Mouse (Mus musculus) left cerebral cortex, postnatal 14 days (tissue): ENCODE measurements around the gene Otud7b. TPM values are rescaled to one million over a fixed set of nuclear protein-coding genes. Genes with fewer than 3 reads are reported as not detected.
"Not testable (repeated sequence)": the region's sequence is repeated elsewhere in the genome, so short reads cannot be mapped to it uniquely, and the experiment has no call there.

Experiments
- DNase-seq, 2 experiments: peaks; one replicate each; pipeline ENCODE4 v3.0.0; 2021 to 2022; ENCODE audit warnings: low spot score in 2 of 2, mixed read lengths in 1 of 2
- intact Hi-C: fragments of 180-260 bp; cut with DNase I; formaldehyde crosslinking; loops from one replicate; pipeline ENCODE4 v1.15.1; 2025
- total RNA-seq, 2 experiments: library from RNA; stranded (reverse); gene quantifications; 2 replicates each; pipeline ENCODE4 v1.2.3; 2021

Otud7b gene
- total RNA-seq, 2 experiments from 2014 or later = 18.2 to 22.3 TPM

GRCm38 (mm10) chr3:96198601-96199251 lies 94.4 kb downstream of the Otud7b start:
- intact Hi-C loops, DNase-seq: not testable (repeated sequence)

GRCm38 (mm10) chr3:96199731-96200130 lies 95.4 kb downstream of the Otud7b start:
- no peak for DNase-seq
- intact Hi-C loops = no loop called here

- intact Hi-C loops = no loop called here
- DNase-seq = no peak
These were observed 103.5 kb downstream of the Otud7b start for GRCm38 (mm10) chr3:96207819-96208218.

- DNase-seq = no peak
- intact Hi-C loops = no loop called here
These were observed 104.9 kb downstream of the Otud7b start for GRCm38 (mm10) chr3:96209242-96209641.

Other genes starting within 250 kb of the Otud7b start
- 10 to 100 TPM; 26.3 to 33.9 TPM for gene Prpf3, start 248.6 kb upstream of the Otud7b start, total RNA-seq
- 100 to 1,000 TPM; 152 to 157 TPM for gene Mrps21, start 233.0 kb upstream of the Otud7b start, total RNA-seq
- gene Ciart, start 222.3 kb upstream of the Otud7b start, total RNA-seq = 10 to 100 TPM; 17.0 to 20.9 TPM
- gene BC028528, start 212.5 kb upstream of the Otud7b start, total RNA-seq = 10 to 100 TPM; 10.4 to 12.7 TPM
- gene Aph1a, start 210.6 kb upstream of the Otud7b start, total RNA-seq = 10 to 100 TPM; 72.2 to 79.0 TPM
- gene Car14, start 199.8 kb upstream of the Otud7b start, total RNA-seq = 1 to 10 TPM; 5.3 to 5.5 TPM
- 100 to 1,000 TPM in 1 of 2 experiments, 10 to 100 TPM in 1; 95.6 to 107 TPM for gene Anp32e, start 175.3 kb upstream of the Otud7b start, total RNA-seq
- gene Plekho1, start 108.5 kb upstream of the Otud7b start, total RNA-seq = 10 to 100 TPM; 67.5 to 69.7 TPM
- gene Vps45, start 46.1 kb upstream of the Otud7b start, total RNA-seq = 10 to 100 TPM; 34.3 to 37.3 TPM
- 1 to 10 TPM; 4.5 to 6.0 TPM for gene Mtmr11, start 57.5 kb downstream of the Otud7b start, total RNA-seq
- 10 to 100 TPM; 43.4 to 46.8 TPM for gene Sf3b4, start 67.8 kb downstream of the Otud7b start, total RNA-seq
- 100 to 1,000 TPM; 448 to 477 TPM for gene Sv2a, start 76.6 kb downstream of the Otud7b start, total RNA-seq
- 10 to 100 TPM; 16.8 to 17.6 TPM for gene Bola1, start 115.2 kb downstream of the Otud7b start, total RNA-seq
- 10 to 100 TPM in 1 of 2 experiments, 1 to 10 TPM in 1; 7.4 to 11.7 TPM for gene Hist2h2ab, start 115.3 kb downstream of the Otud7b start, total RNA-seq
- gene Hist2h2ac, start 116.4 kb downstream of the Otud7b start, total RNA-seq = 10 to 100 TPM; 20.6 to 28.7 TPM
- 1 to 10 TPM; 2.3 to 3.8 TPM for gene Hist2h2be, start 116.6 kb downstream of the Otud7b start, total RNA-seq
- gene Hist2h3c2, start 134.6 kb downstream of the Otud7b start, total RNA-seq = 1 to 10 TPM; 8.4 to 9.7 TPM
- gene Hist2h2aa2, start 135.7 kb downstream of the Otud7b start, total RNA-seq = 100 to 1,000 TPM; 205 to 244 TPM
- gene Hist2h2aa1, start 141.0 kb downstream of the Otud7b start, total RNA-seq = 10 to 100 TPM in 1 of 2 experiments, 1 to 10 TPM in 1; 5.8 to 10.8 TPM
- not detected for gene Hist2h3c1, start 142.2 kb downstream of the Otud7b start, total RNA-seq
- gene Hist2h4, start 158.8 kb downstream of the Otud7b start, total RNA-seq = 10 to 100 TPM; 26.2 to 28.6 TPM
- 10 to 100 TPM; 56.6 to 91.2 TPM for gene Hist2h3b, start 164.1 kb downstream of the Otud7b start, total RNA-seq
- 100 to 1,000 TPM; 127 to 148 TPM for gene Hist2h2bb, start 165.2 kb downstream of the Otud7b start, total RNA-seq
- gene Fcgr1, start 189.4 kb downstream of the Otud7b start, total RNA-seq = 1 to 10 TPM; 2.1 to 2.7 TPM